Mouse (Mus musculus) CD4-positive, CD25-positive, alpha-beta regulatory T cell, adult 2 months (primary cell): ENCODE results near the gene Rnf157.
A peak's percentile ranks its signal among the peaks of the same experiment; 100 is the strongest.

Source experiments
- DNase-seq: peaks from one replicate; pipeline ENCODE4 v3.0.0-alpha.2; 2012; ENCODE audit warnings: low read depth, low spot score

Rnf157 gene

DNA sequence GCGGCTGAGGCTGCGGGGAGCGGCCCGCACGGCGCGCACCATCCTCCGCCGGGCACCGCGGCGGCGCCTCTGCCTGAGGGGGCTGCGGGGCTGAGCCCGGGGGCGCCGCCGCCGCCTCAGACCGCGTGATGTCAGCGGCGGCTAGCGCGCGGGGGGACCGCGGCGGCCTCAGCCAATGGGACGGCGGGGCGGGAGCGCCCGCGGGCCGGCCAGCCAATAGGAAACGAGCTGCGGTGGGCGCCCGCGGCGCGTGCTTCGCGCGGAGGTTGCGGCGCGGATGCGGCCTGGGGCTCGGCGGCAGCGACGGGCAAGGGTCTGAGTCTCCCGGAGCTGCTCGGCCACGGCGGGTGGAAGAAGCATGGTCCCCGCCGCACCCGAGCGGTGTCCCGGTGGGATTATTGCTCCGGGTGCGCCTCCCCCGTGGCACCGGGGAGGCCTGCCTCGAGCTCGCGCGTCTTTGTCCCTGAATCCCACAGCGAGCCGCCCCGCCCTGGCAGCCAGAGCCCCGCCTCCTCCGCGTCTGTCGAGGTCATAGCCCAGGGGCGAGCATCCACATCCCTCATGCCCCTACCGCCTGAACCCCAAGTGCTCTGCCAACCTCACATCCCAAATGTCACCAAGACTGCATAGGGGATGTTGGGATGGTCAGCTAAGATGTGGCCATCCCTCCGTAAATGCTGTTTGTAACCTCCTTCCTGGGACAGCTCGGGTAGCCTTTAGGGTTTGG lies at the start of gene Rnf157:
TSS of gene Rnf157 (minus strand) at position 129 of the 727 bp plus-strand sequence.
- peak; percentile 88 for DNase-seq

DNA sequence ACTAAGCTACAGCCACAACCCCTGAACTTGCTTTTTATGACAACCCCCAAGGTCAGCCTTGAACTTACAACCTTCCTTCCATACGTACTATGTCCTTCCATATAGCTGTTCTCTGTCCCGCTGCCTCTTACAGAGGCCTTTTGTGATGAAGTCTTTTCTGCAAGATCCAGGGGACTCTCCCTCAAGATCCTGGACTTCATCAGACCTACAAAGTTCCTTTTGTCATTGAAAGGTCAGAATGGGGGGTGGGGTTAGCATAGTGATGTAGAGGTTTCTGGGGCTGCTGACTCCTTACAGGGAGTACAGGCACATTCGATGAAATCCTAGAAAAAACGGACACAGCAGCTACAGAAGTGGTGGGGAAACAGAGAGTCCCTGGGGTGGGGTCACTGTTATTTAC lies 47.0 kb upstream of the Rnf157 start:
- DNase-seq: no peak

DNA sequence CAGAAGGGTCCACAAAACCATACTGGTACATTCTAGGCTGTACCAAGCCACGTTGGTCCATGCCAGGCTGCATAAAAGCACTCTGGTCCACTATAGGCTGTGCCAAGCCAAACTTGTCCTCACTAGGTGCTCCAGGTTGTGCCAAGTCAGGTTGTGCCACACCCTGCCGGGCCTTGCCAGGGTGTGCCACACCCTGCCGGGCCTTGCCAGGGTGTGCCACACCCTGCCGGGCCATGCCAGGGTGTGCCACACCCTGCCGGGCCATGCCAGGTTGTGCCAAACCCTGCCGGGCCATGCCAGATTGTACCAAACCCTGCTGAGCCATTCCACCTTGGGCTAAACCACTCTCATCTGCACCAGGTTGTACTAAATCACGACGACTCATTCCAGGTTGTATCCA lies 43.4 kb upstream of the Rnf157 start:
- DNase-seq: no peak

DNA sequence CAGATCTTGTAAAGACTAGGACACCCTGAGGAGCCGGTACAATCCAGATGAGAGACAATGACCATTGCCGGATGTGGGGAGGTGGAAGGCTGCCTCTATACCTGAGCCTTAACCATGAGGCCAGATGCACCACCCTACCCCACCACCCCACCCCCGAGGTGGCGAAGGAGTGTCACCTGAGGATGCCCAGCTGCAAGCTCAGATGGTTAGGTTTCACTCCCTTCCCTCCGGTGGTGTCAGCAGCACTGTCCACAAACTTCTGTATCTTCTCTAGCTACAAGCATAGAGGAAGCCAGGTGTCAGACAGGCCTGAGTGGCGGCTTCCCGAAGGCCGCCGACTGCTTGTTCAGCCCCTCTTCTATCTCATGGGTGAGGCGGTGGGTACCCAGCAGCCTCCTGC lies 41.1 kb upstream of the Rnf157 start:
- no peak for DNase-seq

DNA sequence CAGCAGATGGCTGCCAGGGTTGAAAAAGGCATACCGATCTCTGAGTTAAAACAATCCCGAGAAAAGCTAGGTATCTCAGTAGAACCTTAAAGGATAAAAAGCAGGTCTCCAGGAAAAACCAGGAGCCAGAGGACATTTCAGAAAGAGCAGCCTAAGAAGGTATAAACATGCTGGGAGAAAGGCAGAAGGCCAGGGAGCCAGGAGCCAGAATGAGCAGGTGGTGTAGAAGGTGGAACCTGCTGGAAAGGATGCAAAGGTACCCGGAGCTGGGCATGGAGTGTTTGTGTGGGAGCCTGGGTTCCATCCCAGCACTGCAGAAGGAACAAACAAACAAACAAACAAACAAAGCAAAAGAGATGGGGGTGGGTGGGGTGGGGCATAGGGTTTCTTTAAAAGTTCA lies 36.5 kb upstream of the Rnf157 start:
- no peak for DNase-seq

DNA sequence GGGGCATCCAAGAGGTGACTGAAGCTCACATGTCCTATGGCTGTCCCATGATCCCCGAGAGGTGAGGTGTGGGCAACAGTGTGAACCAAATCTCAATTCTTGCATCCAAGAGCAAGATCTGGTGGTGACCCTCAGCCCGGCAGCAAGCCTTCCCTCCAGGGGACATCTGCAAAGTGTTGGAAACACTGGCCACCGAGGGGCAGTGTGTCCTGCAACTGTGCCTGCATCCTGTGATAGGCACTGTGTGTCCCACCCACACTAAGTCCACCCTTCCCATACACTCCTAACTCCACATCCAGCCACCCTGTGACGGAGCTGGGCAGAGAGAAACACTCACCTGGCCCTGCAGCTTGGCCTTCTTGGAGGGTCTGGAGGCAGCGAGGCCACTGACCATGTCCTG lies 35.0 kb upstream of the Rnf157 start:
- DNase-seq: no peak

DNA sequence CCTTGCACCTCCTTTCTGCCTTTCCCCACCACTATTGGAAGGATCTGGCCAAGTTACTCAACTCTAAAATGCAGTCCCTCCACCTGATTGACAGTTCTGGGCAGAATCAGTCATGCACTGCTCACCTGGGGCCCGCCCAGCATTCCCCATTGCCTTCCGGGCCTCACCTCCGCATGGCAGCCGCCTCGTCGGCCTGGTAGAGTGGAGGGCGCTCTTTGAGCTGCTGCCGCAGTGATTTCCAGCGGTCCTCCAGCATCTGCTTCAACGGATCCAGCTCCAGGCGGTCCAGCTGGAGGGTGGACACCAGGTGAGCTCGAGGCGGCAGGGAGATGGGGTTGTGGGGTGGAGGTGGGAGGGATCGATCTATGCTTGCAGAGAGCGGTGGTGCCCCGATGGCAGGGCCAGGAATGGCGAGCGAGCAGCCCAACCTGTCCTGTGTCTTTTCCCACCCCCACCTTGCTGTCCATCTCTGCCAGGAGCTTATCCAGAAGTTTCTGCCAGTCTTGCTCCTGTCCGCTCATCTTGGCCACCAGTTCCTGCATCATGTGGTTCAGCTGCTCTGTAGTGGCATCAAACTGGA lies 33.6 kb upstream of the Rnf157 start:
- DNase-seq: no peak

DNA sequence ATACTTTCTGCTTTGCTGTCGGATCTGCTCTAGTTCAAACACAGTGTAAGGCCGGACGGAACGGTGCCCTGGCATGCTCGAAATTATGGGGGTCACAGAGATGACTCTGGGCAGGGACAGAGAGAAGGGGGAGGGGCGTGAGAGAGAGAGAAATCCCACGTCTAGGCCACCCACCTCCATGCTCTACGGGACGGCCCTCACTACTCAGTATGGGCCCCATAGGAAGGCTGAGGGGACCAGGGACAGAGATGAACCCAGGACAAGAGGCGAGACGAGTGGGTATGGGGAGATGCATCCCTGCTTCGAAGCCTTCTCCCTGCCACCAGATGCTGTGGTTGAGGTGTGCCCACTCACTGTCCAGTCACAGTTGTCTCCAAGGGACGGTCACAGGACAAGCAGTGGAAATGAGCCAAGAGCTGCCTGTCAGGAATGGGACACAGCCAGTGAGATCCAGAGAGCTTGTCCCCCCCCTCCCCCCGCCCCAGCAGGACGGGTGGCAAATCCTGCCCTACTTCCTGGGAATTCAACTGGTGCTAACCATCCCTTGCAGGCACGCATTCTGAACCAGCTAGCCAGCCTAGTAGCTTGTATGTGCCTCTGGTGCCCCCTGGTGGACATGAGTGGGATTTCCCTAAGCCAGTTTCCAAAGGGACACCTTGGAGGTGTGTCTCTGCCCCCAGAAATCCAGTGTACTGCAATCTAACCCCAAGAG lies 32.9 kb upstream of the Rnf157 start:
- peak; percentile 93 for DNase-seq

DNA sequence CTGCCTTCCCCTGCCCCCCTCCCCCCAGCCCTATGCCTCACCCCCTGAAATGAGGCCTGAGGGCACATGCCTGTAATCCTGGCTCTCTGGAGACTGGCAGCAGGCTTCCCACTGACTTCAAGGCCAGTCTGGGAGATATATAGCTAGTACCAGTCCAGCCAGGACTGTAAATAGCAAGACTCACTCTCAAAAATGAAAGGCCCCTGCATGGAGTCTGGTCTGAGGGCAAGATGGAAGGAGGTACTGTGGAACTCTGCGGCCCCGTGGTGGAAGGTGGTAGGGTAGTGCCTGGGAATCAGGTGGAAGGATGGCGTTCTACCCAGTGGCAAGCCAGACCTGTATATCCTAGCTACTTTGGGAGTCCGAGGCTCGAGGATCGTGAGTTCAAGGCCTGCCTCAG lies 31.1 kb upstream of the Rnf157 start:
- DNase-seq: no peak

DNA sequence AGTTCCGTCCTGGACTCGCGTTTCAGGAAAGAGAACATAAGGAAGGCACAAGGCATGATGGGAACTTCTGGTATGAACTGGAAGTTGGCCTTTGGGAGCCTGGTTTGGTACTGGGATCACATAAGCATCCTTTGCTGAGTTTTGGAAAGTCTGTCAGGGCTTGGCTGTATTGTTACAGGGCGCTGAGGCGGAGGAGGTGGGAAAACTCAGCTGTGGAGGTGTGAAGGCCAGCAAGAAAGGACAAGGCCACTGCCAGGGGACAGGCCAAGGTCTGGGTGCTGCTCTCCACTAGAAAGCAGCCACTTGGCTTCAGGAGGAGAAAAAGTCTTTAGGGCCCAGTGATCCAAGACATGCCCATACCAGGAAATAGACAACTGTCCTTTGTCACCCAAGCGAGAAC lies 30.5 kb upstream of the Rnf157 start:
- DNase-seq: no peak

DNA sequence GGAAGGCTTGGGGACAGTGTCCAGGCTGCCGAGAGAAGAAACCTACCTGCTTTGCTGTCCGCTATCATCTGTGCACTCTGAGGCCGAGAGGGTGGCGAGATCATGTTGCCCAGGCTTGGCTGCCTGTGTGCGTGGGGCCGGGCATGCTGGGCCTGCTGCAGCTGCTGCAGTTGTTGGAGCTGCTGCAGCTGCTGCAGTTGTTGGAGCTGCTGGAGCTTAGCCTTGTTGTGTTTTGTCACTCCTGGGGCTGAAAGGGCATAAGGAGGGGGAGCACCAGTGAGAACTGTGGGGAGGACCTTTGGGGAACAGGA lies 30.0 kb upstream of the Rnf157 start:
- DNase-seq: no peak

DNA sequence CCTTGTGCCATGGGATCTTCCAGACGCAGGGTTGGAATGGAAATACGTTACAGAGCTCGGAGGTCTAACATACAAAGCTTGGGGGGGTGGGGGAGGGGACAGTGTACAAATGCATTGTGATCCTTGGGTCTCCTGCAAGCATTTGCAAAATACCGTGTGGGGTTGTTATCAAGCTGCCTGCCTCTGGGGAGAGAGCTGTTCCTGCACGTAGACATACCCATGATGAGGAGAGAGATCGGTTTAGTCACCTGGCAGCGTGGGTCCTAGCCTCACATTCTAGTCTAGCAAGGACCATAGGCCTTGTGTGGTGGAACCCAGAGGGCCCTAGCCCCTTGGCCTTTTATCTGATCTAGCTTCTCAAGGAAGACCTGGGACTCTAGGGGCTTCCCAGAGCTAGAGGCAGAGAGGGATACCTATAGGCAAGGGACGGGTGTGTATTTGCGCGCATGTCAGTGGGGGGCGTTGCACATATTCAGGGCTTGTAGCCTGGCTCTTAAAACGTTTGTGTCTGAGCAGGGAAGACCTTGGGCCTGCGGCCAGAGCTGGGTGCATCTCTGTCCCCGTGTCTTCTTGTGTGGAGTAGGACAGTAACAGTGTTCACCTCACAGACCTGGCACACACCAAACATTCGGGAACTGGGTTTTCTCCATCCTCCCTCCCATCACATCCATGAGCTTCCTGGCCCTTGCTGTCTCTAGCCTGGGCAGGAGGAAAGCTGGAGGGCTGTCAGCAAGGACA lies 29.5 kb upstream of the Rnf157 start:
- no peak for DNase-seq

DNA sequence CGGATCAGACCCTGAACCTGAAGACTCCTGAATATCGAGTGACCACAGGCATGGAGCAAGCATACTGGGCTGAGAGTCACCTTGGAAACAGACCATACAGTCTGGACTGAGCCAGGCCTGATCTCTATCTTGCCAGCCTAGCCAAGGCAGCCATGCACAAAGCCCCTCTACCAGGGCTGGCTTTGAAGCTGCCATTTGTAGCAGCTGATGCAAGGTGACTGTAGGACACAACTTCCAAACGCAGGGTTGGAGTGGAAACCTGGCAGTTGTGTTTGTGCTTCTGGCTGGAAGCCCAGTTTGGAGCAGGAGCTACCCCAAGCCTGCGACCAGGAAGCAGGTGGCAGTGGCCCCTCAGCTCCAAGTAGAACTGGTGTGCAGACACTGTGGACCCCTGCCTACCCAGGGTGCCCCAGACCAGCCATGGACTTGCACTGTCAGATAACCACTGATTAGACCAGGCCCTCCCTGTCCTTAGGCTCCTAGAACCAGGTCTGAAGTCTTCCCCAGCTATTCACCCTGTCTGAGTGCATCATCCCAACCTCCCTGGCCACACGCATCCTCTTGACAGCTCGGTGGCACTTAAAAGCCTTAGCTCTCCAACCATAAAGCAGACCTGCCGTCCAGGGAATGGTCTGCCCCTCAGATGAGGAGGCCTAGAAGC lies 27.7 kb upstream of the Rnf157 start:
- DNase-seq: no peak

DNA sequence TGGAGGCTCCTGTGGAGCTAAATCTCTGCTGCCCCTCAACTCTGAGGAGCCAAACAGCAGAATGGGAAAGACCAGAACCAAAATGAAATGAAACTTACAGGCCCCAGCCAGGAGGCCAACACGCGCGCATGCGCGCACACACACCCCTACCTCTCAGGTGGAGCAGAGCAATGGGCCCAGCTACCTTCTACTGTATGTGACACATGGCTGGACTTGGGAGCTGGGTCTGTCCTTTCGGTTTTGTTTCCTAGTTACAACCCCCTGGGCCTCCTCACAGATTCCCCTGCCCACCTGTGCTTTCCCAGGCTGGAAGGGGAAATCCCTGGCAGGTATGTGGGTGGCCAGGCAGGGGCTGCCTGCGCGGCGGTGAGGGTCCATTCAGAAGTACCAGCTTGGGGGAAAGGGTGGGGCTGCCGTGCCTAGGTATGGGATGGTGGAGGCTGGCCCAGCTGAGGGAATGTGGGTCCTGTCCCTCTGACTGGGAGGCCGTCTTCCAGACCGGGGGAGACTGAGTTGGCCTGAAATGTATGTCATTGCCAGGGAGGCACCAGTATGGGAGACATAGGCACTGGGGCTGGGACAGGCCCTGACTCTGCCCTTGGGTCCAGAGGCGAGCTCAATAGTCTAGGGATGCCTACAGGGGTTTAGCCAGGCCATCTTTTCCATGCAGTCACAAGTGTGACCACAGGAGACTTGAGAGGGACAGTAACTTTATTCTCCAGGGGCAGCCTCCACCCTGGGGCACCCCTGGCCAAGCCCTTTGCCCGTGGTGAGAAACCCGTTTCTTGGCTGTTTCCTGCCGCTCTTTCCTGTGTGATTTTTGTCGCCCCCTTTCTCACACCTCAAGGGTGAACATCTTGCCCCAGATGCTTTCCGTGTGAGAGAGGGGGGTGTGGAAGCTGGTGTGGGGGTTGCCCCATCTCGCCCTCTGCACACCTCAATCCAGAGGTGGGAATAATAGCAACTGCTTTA lies 26.7 kb upstream of the Rnf157 start:
- peak; percentile 65 for DNase-seq

DNA sequence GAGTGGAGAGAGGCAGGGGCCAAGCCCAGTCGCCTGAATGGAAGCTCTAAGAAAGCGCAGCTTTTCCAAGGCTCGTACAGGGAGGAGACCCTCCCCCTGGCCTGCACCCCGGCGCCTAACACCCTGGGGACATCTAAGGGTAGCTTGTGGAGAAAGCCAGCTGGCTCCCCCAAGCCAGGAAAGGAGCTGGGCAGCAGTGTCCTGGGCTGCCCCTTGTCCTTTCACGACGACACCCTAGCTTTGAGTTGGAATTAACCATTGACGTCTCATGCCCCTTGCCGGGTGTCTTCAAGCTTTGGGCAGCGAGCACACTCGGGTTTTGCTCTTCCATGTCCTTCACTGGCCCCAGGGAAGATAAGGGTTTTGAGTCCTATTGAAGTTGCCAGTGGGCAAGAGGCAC lies 24.7 kb upstream of the Rnf157 start:
- DNase-seq: peak; percentile 15

DNA sequence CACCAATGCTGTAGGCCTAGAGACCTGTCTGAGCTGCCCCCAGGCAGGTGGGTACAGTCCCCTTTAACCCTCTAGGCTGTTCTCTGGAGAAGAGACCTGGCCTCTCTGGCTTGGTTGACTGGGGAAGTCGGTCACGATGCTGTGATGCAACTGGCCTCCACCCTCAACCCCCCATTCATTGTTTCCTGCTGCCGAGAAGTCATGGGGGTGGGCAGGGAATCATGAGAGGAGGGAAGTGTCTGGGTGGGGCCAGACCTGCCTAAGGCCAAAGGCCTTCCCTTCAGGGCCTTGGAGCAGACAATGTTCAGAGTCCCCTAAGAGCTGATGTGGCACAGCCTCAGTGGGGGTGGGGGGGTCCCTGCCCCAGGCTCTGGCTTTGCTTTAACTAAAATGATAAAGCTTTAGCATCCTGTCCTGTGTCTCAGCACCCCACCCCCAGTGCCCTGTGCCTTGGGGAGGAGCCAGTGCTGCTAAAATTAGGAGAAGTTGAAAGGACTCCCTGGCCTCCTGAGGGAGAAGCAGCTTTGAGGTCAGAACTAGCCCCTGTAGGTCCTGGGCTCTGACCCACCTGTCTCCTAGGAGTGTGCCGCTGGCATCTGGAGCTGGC lies 24.0 kb upstream of the Rnf157 start:
- DNase-seq: peak; percentile 43

DNA sequence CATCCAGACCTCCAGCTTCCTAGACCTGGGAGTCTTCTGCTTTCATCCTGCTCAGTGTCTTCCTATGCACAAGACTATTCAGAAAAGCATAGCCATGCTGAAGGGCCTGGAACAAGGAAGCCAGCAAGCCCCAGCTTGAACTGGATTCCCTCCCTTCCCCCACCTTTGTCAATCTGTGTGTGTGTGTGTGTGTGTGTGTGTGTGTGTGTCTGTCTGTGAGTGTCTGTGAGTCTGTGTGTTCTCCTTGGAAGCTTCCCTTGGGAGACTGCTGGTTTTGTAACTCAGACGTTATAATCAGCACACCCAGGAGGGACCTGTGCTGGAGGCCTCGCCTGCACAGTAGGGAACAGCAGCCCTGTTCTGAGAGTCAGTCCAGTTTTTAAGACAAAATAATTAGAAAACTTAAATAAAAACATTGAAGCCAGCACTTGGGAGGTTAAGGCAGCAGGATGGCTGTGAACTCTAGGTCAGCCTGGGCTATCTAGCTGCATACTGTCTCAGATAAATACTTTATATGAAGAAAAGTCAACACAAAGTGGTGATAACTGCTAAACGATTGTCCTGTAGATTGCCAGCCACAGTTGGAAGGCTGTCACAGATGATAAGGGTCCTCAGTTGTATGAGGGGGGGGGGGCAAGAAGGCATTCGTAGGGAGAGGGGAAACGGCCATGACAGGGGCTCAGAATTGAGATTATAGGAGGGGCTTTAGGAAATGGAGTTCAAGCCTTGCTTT lies 23.3 kb upstream of the Rnf157 start:
- no peak for DNase-seq

DNA sequence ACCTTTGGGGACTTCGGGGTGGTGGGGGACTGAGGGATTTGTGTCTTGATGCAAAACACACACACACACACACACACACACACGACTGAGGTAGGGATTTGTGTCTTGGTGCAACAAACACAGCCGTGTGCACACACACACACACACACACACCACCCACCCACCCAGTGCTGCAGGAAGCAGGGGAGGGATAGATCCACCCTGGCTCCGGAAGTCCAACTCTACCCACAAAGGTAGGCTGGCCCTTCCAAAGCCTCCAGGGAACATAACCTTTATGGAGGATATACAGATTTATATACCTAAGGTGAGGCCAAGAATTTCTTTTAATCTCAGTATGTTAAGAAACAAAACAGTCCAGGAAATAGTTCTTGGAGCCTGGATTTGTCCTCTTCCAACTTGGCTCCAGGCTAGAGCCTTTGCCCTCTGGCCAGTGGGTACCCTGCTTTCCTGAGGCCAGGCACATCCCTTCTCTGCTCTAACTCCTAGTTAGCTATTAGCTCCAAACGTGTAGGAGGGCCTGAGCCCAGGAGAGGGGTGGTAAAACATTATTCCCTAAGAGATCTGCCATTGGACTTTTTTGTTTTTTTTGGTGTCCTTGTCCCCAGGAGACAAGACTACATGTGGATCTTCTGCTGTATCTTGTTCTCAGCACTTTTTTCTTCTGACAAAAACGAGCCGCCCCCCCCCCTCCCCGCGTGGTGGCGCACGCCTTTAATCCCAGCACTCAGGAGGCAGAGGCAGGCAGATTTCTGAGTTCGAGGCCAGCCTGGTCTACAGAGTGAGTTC lies 22.3 kb upstream of the Rnf157 start:
- DNase-seq: peak; percentile 60
